Mouse (Mus musculus) limb, embryonic 15.5 days (tissue): ENCODE measurements around the gene Gm42957. TPM values are rescaled to one million over a fixed set of nuclear protein-coding genes. Genes with fewer than 3 reads are reported as not detected.
A peak's percentile ranks its signal among the peaks of the same experiment; 100 is the strongest.
"Not testable (repeated sequence)": the region's sequence is repeated elsewhere in the genome, so short reads cannot be mapped to it uniquely, and the experiment has no call there.

Experiments used
- ATAC-seq: fragments of 200-750 bp; cut with Nextera tagmentation; 2 replicates; pipeline ENCODE4 v1.8.0; 2017; ENCODE audit warnings: low read depth, moderate TSS enrichment; ENCODE audit not compliant: insufficient number of reproducible peaks, low FRiP score, low TSS enrichment
- H3K27ac ChIP-seq: fragments of 300-500 bp; sonication (generic); 2 replicates; pipeline ENCODE4 v1.5.1; 2015; ENCODE audit warnings: moderate library complexity, mild to moderate bottlenecking, inconsistent platforms
- H3K27me3 ChIP-seq: fragments of 300-500 bp; sonication (generic); 2 replicates; pipeline ENCODE4 v1.6.1; 2015; ENCODE audit warnings: inconsistent platforms
- H3K36me3 ChIP-seq: fragments of 300-500 bp; sonication (generic); 2 replicates; pipeline ENCODE4 v1.6.1; 2015; ENCODE audit warnings: inconsistent platforms
- H3K4me1 ChIP-seq: fragments of 300-500 bp; sonication (generic); 2 replicates; pipeline ENCODE4 v1.6.1; 2015; ENCODE audit warnings: inconsistent platforms
- H3K4me2 ChIP-seq: fragments of 300-500 bp; sonication (generic); 2 replicates; pipeline ENCODE4 v1.6.1; 2015; ENCODE audit warnings: mild to moderate bottlenecking, inconsistent platforms
- H3K4me3 ChIP-seq: fragments of 300-500 bp; sonication (generic); 2 replicates; pipeline ENCODE4 v1.5.1; 2015; ENCODE audit warnings: mild to moderate bottlenecking, inconsistent platforms
- H3K9ac ChIP-seq: fragments of 300-500 bp; sonication (generic); 2 replicates; pipeline ENCODE4 v1.6.1; 2015; ENCODE audit warnings: inconsistent platforms
- H3K9me3 ChIP-seq: fragments of 300-500 bp; sonication (generic); 2 replicates; pipeline ENCODE4 v1.6.1; 2016; ENCODE audit warnings: inconsistent platforms
- WGBS: fragments of 180-500 bp; shearing (Covaris S2); methylation state at CpG from one replicate; pipeline ENCODE4 v1.1.7; 2015; 5-methylcytosine and 5-hydroxymethylcytosine counted together
- polyA plus RNA-seq: library from polyadenylated mRNA; unstranded; fragments of >200 nt; fragmentation: Nextera tagmentation; extraction: Ambion mirVana; gene quantifications from 2 replicates; pipeline ENCODE4 v1.2.1, GENCODE M21; 2015

The Gm42957 gene
- polyA plus RNA-seq, 1 experiment from 2014 or later, result 0.29 TPM

- ATAC-seq, H3K9ac ChIP-seq, H3K4me3 ChIP-seq, H3K27ac ChIP-seq, H3K9me3 ChIP-seq, H3K36me3 ChIP-seq, H3K4me2 ChIP-seq, H3K27me3 ChIP-seq: not testable (repeated sequence)
- WGBS, result 89% methylated on average over 7 of the region's 7 CpGs
- peaks cover 26% of the 10 kb centered on the region for H3K4me1 ChIP-seq
Observed at GRCm38 (mm10) chr3:96665732-96666363, 30.6 kb downstream of the Gm42957 start.

GRCm38 (mm10) chr3:96666916-96667315 lies 31.6 kb downstream of the Gm42957 start:
- no peak overlapping the region for H3K4me3 ChIP-seq
- H3K27ac ChIP-seq, result no peak overlapping the region
- no peak overlapping the region for H3K9ac ChIP-seq
- H3K4me1 ChIP-seq, result peaks cover 28% of the 10 kb centered on the region
- no peak overlapping the region for H3K4me2 ChIP-seq
- H3K27me3 ChIP-seq, result no peaks in the 10 kb centered on the region
- 90% methylated on average over 5 of the region's 5 CpGs for WGBS
- ATAC-seq, result no peak
- no peaks in the 10 kb centered on the region for H3K36me3 ChIP-seq
- H3K9me3 ChIP-seq, result no peaks in the 10 kb centered on the region

- Histone ChIP-seq H3K9me3 (no peaks in the 10 kb centered on the region), H3K27me3 (no peaks in the 10 kb centered on the region), H3K27ac (no peak overlapping the region), H3K4me2 (no peak overlapping the region), H3K36me3 (no peaks in the 10 kb centered on the region), H3K4me1 (peaks cover 27% of the 10 kb centered on the region), H3K4me3 (no peak overlapping the region), H3K9ac (no peak overlapping the region)
- ATAC-seq, result no peak
- 32% methylated on average over 1 of the region's 1 CpGs for WGBS
Observed at GRCm38 (mm10) chr3:96667316-96667715, 32.0 kb downstream of the Gm42957 start.

GRCm38 (mm10) chr3:96668424-96669067 lies 33.3 kb downstream of the Gm42957 start:
- Histone ChIP-seq H3K4me3 (no peak overlapping the region), H3K36me3 (no peaks in the 10 kb centered on the region), H3K4me1 (peaks cover 18% of the 10 kb centered on the region), H3K27ac (no peak overlapping the region), H3K27me3 (no peaks in the 10 kb centered on the region), H3K4me2 (no peak overlapping the region), H3K9ac (no peak overlapping the region), H3K9me3 (no peaks in the 10 kb centered on the region)
- 92% methylated on average over 5 of the region's 5 CpGs for WGBS
- ATAC-seq, result no peak

- no peak within 1 kb of the TSS for H3K27ac ChIP-seq
- H3K9ac ChIP-seq, result no peak within 1 kb of the TSS
- 4% methylated on average over 34 of the region's 35 CpGs for WGBS
- H3K9me3 ChIP-seq, result no peaks in the 10 kb centered on the region
- H3K4me1 ChIP-seq, result peaks cover 13% of the 10 kb centered on the region
- ATAC-seq, result peak; percentile 92
- H3K4me3 ChIP-seq, result peak within 1 kb of the TSS; percentile 46
- peak within 1 kb of the TSS; percentile 87 for H3K4me2 ChIP-seq
- H3K27me3 ChIP-seq, result no peaks in the 10 kb centered on the region
- no peaks in the 10 kb centered on the region for H3K36me3 ChIP-seq
Observed at GRCm38 (mm10) chr3:96669727-96670468, 34.6 kb downstream of the Gm42957 start, which contains the start of gene Ankrd35. Gene Ankrd35, plus strand, starts transcription at chr3:96670131.

GRCm38 (mm10) chr3:96671519-96671918 lies 36.2 kb downstream of the Gm42957 start:
- Histone ChIP-seq H3K27ac (no peak overlapping the region), H3K4me1 (peaks cover 19% of the 10 kb centered on the region), H3K9me3 (no peaks in the 10 kb centered on the region), H3K4me2 (no peak overlapping the region), H3K4me3 (no peak overlapping the region), H3K27me3 (no peaks in the 10 kb centered on the region), H3K9ac (no peak overlapping the region), H3K36me3 (no peaks in the 10 kb centered on the region)
- ATAC-seq, result no peak
- 93% methylated on average over 5 of the region's 5 CpGs for WGBS

GRCm38 (mm10) chr3:96673514-96673913 lies 38.2 kb downstream of the Gm42957 start:
- Histone ChIP-seq H3K9me3 (no peaks in the 10 kb centered on the region), H3K27me3 (no peaks in the 10 kb centered on the region), H3K4me2 (no peak overlapping the region), H3K9ac (no peak overlapping the region), H3K36me3 (no peaks in the 10 kb centered on the region), H3K4me3 (no peak overlapping the region), H3K4me1 (peaks cover 19% of the 10 kb centered on the region), H3K27ac (no peak overlapping the region)
- WGBS, result 61% methylated on average over 4 of the region's 4 CpGs
- ATAC-seq, result no peak

- Histone ChIP-seq H3K4me2 (0 out of 2 replicates have a peak overlapping the region, but pooled peaks have one; percentile 19), H3K4me3 (no peak overlapping the region), H3K9me3 (no peaks in the 10 kb centered on the region), H3K27me3 (no peaks in the 10 kb centered on the region), H3K9ac (no peak overlapping the region), H3K36me3 (no peaks in the 10 kb centered on the region), H3K4me1 (peaks cover 22% of the 10 kb centered on the region), H3K27ac (peak overlapping the region; percentile 67)
- 14% methylated on average over 8 of the region's 8 CpGs for WGBS
- no peak for ATAC-seq
Observed at GRCm38 (mm10) chr3:96674442-96674841, 39.2 kb downstream of the Gm42957 start.

- peak overlapping the region; percentile 67; the same call in 1 of the 2 replicates for H3K27ac ChIP-seq
- no peak overlapping the region for H3K4me3 ChIP-seq
- H3K4me2 ChIP-seq, result no peak overlapping the region
- H3K9ac ChIP-seq, result no peak overlapping the region
- H3K9me3 ChIP-seq, result no peaks in the 10 kb centered on the region
- H3K27me3 ChIP-seq, result no peaks in the 10 kb centered on the region
- H3K36me3 ChIP-seq, result no peaks in the 10 kb centered on the region
- peaks cover 22% of the 10 kb centered on the region for H3K4me1 ChIP-seq
- ATAC-seq, result no peak
- 53% methylated on average over 3 of the region's 3 CpGs for WGBS
Observed at GRCm38 (mm10) chr3:96675171-96675570, 39.9 kb downstream of the Gm42957 start.

- H3K27me3 ChIP-seq, result no peaks in the 10 kb centered on the region
- H3K4me2 ChIP-seq, result no peak overlapping the region
- 39% methylated on average over 3 of the region's 3 CpGs for WGBS
- H3K9me3 ChIP-seq, result no peaks in the 10 kb centered on the region
- no peak overlapping the region for H3K4me3 ChIP-seq
- no peak overlapping the region for H3K9ac ChIP-seq
- H3K4me1 ChIP-seq, result peaks cover 17% of the 10 kb centered on the region
- peak overlapping the region; percentile 67; the same call in 1 of the 2 replicates for H3K27ac ChIP-seq
- H3K36me3 ChIP-seq, result no peaks in the 10 kb centered on the region
- no peak for ATAC-seq
Observed at GRCm38 (mm10) chr3:96675690-96676089, 40.4 kb downstream of the Gm42957 start.

- no peaks in the 10 kb centered on the region for H3K27me3 ChIP-seq
- WGBS, result 66% methylated on average over 7 of the region's 7 CpGs
- H3K36me3 ChIP-seq, result no peaks in the 10 kb centered on the region
- no peak overlapping the region for H3K4me2 ChIP-seq
- H3K9ac ChIP-seq, result no peak overlapping the region
- no peak overlapping the region for H3K27ac ChIP-seq
- peaks cover 14% of the 10 kb centered on the region for H3K4me1 ChIP-seq
- no peaks in the 10 kb centered on the region for H3K9me3 ChIP-seq
- no peak for ATAC-seq
- no peak overlapping the region for H3K4me3 ChIP-seq
Observed at GRCm38 (mm10) chr3:96678456-96678855, 43.2 kb downstream of the Gm42957 start.

- H3K9me3 ChIP-seq, result no peaks in the 10 kb centered on the region
- peaks cover 7% of the 10 kb centered on the region for H3K27me3 ChIP-seq
- no peak overlapping the region for H3K4me3 ChIP-seq
- ATAC-seq, result peak; percentile 53; the same call in 1 of the 2 replicates
- no peak overlapping the region for H3K4me2 ChIP-seq
- H3K27ac ChIP-seq, result no peak overlapping the region
- no peak overlapping the region for H3K9ac ChIP-seq
- 27% methylated on average over 5 of the region's 5 CpGs for WGBS
- no peaks in the 10 kb centered on the region for H3K36me3 ChIP-seq
- H3K4me1 ChIP-seq, result peaks cover 14% of the 10 kb centered on the region
Observed at GRCm38 (mm10) chr3:96679159-96679674, 43.9 kb downstream of the Gm42957 start.
